Mouse (Mus musculus) liver, postnatal 0 days (tissue): ENCODE data around the gene Neu1.

Source experiments
- CTCF ChIP-seq: sonication (generic); IDR thresholded peaks from 2 replicates; pipeline ENCODE4 v1.5.1; 2016; ENCODE audit warnings: antibody characterized with exemption, low read depth
- EP300 ChIP-seq: IDR thresholded peaks from 2 replicates; pipeline ENCODE4 v1.6.1; 2016; ENCODE audit warnings: antibody characterized with exemption, low read depth, mild to moderate bottlenecking

- no peak for TF ChIP-seq CTCF
- no peak for TF ChIP-seq EP300
Measured at GRCm38 (mm10) chr17:34977000-34977399, 45.9 kb downstream of the Neu1 start.
